In genomic region chr8:109777851-109778250, GRCm38 (mm10) we compare ENCODE assay signal across 8 mouse cellular contexts. TPM values are rescaled to one million over a fixed set of nuclear protein-coding genes. Genes with fewer than 3 reads are reported as not detected.
A peak's percentile ranks its signal among the peaks of the same experiment; 100 is the strongest.
DNase-seq lines count a peak whose midpoint lies in the region; ATAC-seq lines count a peak whose summit lies in the region.

No protein-coding gene starts in this region.

- peak overlapping the region; percentile 27; the same call in 1 of the 2 replicates for H3K9ac ChIP-seq in liver, embryonic 11.5 days (ENCODE audit: low read depth, low read length)
- peak overlapping the region; percentile 95; the same call in 1 of the 2 replicates for H3K9ac ChIP-seq in embryonic facial prominence, embryonic 13.5 days
- H3K9ac ChIP-seq in intestine, embryonic 14.5 days (ENCODE audit: low read length), result peak overlapping the region; percentile 94
- peak overlapping the region; percentile 17; the same call in 1 of the 2 replicates for H3K9ac ChIP-seq in neural tube, embryonic 12.5 days

- H3K9me3 ChIP-seq in liver, embryonic 11.5 days (ENCODE audit: control insufficient read depth, low read length), result no peaks in the 10 kb centered on the region
- no peaks in the 10 kb centered on the region for H3K9me3 ChIP-seq in embryonic facial prominence, embryonic 13.5 days
- no peaks in the 10 kb centered on the region for H3K9me3 ChIP-seq in intestine, embryonic 14.5 days (ENCODE audit: control insufficient read depth, low read length)
- H3K9me3 ChIP-seq in neural tube, embryonic 12.5 days, result no peaks in the 10 kb centered on the region

- no peak overlapping the region for H3K27ac ChIP-seq in liver, embryonic 11.5 days (ENCODE audit: low read depth, low read length)
- no peak overlapping the region for H3K27ac ChIP-seq in embryonic facial prominence, embryonic 13.5 days
- H3K27ac ChIP-seq in intestine, embryonic 14.5 days (ENCODE audit: low read depth), result no peak overlapping the region
- H3K27ac ChIP-seq in neural tube, embryonic 12.5 days, result no peak overlapping the region

- no peak for ATAC-seq in liver, embryonic 11.5 days (replicated peaks; ENCODE audit: low FRiP score)
- ATAC-seq in embryonic facial prominence, embryonic 13.5 days (ENCODE audit: insufficient number of reproducible peaks, insufficient read depth, low FRiP score, low TSS enrichment, low read depth), result no peak
- no peak for ATAC-seq in intestine, embryonic 14.5 days (replicated peaks; ENCODE audit: low FRiP score, low TSS enrichment, low read depth)
- ATAC-seq in neural tube, embryonic 12.5 days (ENCODE audit: low FRiP score, low read depth), result 0 out of 2 replicates have a peak, but pooled peaks have one; percentile 1

- no peaks in the 10 kb centered on the region for H3K27me3 ChIP-seq in liver, embryonic 11.5 days (replicated peaks; ENCODE audit: control insufficient read depth, insufficient read depth, low read length)
- H3K27me3 ChIP-seq in embryonic facial prominence, embryonic 13.5 days, result peaks cover 12% of the 10 kb centered on the region
- H3K27me3 ChIP-seq in intestine, embryonic 14.5 days (replicated peaks; ENCODE audit: control insufficient read depth, insufficient read depth, low read length), result 0 out of 2 replicates have a peak, but pooled peaks cover 3% of the 10 kb centered on the region
- H3K27me3 ChIP-seq in neural tube, embryonic 12.5 days (replicated peaks), result 0 out of 2 replicates have a peak, but pooled peaks cover 3% of the 10 kb centered on the region

- DNase-seq in liver, embryonic 11.5 days (ENCODE audit: low spot score), result no peak
- DNase-seq in liver, result no peak
- DNase-seq in intestine, embryonic 14.5 days (ENCODE audit: low spot score), result no peak
- no peak for DNase-seq in right cerebral cortex, adult 18-20 months
- DNase-seq in gastrocnemius, postnatal 36 days, result no peak
- DNase-seq in layer of hippocampus, postnatal 14 days (ENCODE audit: low spot score in 2 of 2), result no peak

- intact Hi-C loops in gastrocnemius, postnatal 36 days (cut with DNase I), result no loop called here

- WGBS in liver, embryonic 11.5 days, result 28% methylated on average over 5 of the region's 5 CpGs
- 21% methylated on average over 5 of the region's 5 CpGs for WGBS in embryonic facial prominence, embryonic 13.5 days
- WGBS in intestine, embryonic 14.5 days, result 26% methylated on average over 5 of the region's 5 CpGs
- WGBS in neural tube, embryonic 12.5 days, result 25% methylated on average over 5 of the region's 5 CpGs

- H3K4me3 ChIP-seq in liver, embryonic 11.5 days (ENCODE audit: low read depth, low read length), result peak overlapping the region; percentile 87
- H3K4me3 ChIP-seq in embryonic facial prominence, embryonic 13.5 days, result peak overlapping the region; percentile 99
- peak overlapping the region; percentile 81 for H3K4me3 ChIP-seq in intestine, embryonic 14.5 days (ENCODE audit: low read depth, low read length)
- peak overlapping the region; percentile 78; the same call in 1 of the 2 replicates for H3K4me3 ChIP-seq in neural tube, embryonic 12.5 days

- H3K4me2 ChIP-seq in liver, embryonic 11.5 days, result peak overlapping the region; percentile 62
- peak overlapping the region; percentile 91 for H3K4me2 ChIP-seq in embryonic facial prominence, embryonic 13.5 days
- H3K4me2 ChIP-seq in intestine, embryonic 14.5 days (ENCODE audit: low read length), result peak overlapping the region; percentile 57
- H3K4me2 ChIP-seq in neural tube, embryonic 12.5 days (replicated peaks), result peak overlapping the region; percentile 89

- H3K4me1 ChIP-seq in liver, embryonic 11.5 days (replicated peaks; ENCODE audit: control insufficient read depth, insufficient read depth, low read length), result peaks cover 13% of the 10 kb centered on the region
- peaks cover 16% of the 10 kb centered on the region for H3K4me1 ChIP-seq in embryonic facial prominence, embryonic 13.5 days
- H3K4me1 ChIP-seq in intestine, embryonic 14.5 days (replicated peaks; ENCODE audit: control insufficient read depth, insufficient read depth, low read length), result peaks cover 16% of the 10 kb centered on the region
- H3K4me1 ChIP-seq in neural tube, embryonic 12.5 days, result peaks cover 13% of the 10 kb centered on the region

- no peaks in the 10 kb centered on the region for H3K36me3 ChIP-seq in liver, embryonic 11.5 days (ENCODE audit: control insufficient read depth, insufficient read depth, low read length)
- no peaks in the 10 kb centered on the region for H3K36me3 ChIP-seq in embryonic facial prominence, embryonic 13.5 days
- H3K36me3 ChIP-seq in intestine, embryonic 14.5 days (ENCODE audit: control insufficient read depth, insufficient read depth, low read length), result no peaks in the 10 kb centered on the region
- no peaks in the 10 kb centered on the region for H3K36me3 ChIP-seq in neural tube, embryonic 12.5 days

RNA-seq across cellular contexts. Expression of gene Ap1g1, which starts 0.5 kb away (rescaled TPM):
- 32.7 and 36.5 TPM in 2 replicates for polyA plus RNA-seq in liver, embryonic 11.5 days (2014; fragmentation: Nextera tagmentation; extraction: Ambion mirVana)
- 43.0 and 43.3 TPM in 2 replicates for polyA plus RNA-seq in embryonic facial prominence, embryonic 13.5 days (2015; fragmentation: Nextera tagmentation; extraction: Ambion mirVana)
- polyA plus RNA-seq in intestine, embryonic 14.5 days (2014; fragmentation: Nextera tagmentation; extraction: Ambion mirVana), result 34.5 and 37.6 TPM in 2 replicates
- polyA plus RNA-seq in neural tube, embryonic 12.5 days (2016; fragmentation: Nextera tagmentation; extraction: Ambion mirVana), result 56.4 and 62.9 TPM in 2 replicates
- 10 to 100 TPM; 26.7 to 31.0 TPM for total RNA-seq in gastrocnemius, postnatal 36 days (2021)
- 10 to 100 TPM; 85.2 to 88.6 TPM for total RNA-seq in layer of hippocampus, postnatal 14 days (2021)

RNA-seq across cellular contexts. Expression of gene Atxn1l, which starts 40.3 kb away (rescaled TPM):
- 5.6 and 7.5 TPM in 2 replicates for polyA plus RNA-seq in liver, embryonic 11.5 days (2014; fragmentation: Nextera tagmentation; extraction: Ambion mirVana)
- polyA plus RNA-seq in embryonic facial prominence, embryonic 13.5 days (2015; fragmentation: Nextera tagmentation; extraction: Ambion mirVana), result 7.6 and 7.9 TPM in 2 replicates
- 6.1 and 7.1 TPM in 2 replicates for polyA plus RNA-seq in intestine, embryonic 14.5 days (2014; fragmentation: Nextera tagmentation; extraction: Ambion mirVana)
- 6.3 and 7.8 TPM in 2 replicates for polyA plus RNA-seq in neural tube, embryonic 12.5 days (2016; fragmentation: Nextera tagmentation; extraction: Ambion mirVana)
- 10 to 100 TPM; 17.3 to 19.7 TPM for total RNA-seq in gastrocnemius, postnatal 36 days (2021)
- 10 to 100 TPM; 40.9 to 44.5 TPM for total RNA-seq in layer of hippocampus, postnatal 14 days (2021)

Comparison
In these comparisons a context has a peak if more than half of its experiments do, and no peak if none do; other contexts are left out.
1. H3K9ac ChIP-seq: peak in every context shown above with its lines; median percentile 95 in embryonic facial prominence, embryonic 13.5 days; 94 in intestine, embryonic 14.5 days; 27 in liver, embryonic 11.5 days; 17 in neural tube, embryonic 12.5 days.